Mouse (Mus musculus) myocyte (in vitro differentiated cells): Measurements from ENCODE around the gene Atp5b. TPM values are rescaled to one million over a fixed set of nuclear protein-coding genes. Genes with fewer than 3 reads are reported as not detected.
"Not testable (repeated sequence)": the region's sequence is repeated elsewhere in the genome, so short reads cannot be mapped to it uniquely, and the experiment has no call there.

ENCODE experiments used
- H3K27me3 ChIP-seq: one replicate; pipeline ENCODE4 v1.6.1; 2011; ENCODE audit not compliant: control insufficient read depth, insufficient read depth, insufficient read length
- H3K36me3 ChIP-seq: one replicate; pipeline ENCODE4 v1.6.1; 2011; ENCODE audit not compliant: control insufficient read depth, insufficient read depth
- H3K4me2 ChIP-seq: one replicate; pipeline ENCODE4 v1.6.1; 2011; ENCODE audit warnings: low read depth, control low read depth
- H3K4me3 ChIP-seq: one replicate; pipeline ENCODE4 v1.5.1; 2011; ENCODE audit warnings: mild to moderate bottlenecking, control low read depth, moderate library complexity
- H3K79me2 ChIP-seq: one replicate; pipeline ENCODE4 v1.6.1; 2011; ENCODE audit not compliant: control insufficient read depth, insufficient read depth
- H3ac ChIP-seq: one replicate; pipeline ENCODE4 v1.6.1; 2011; ENCODE audit not compliant: control insufficient read depth, insufficient read length
- CEBPB ChIP-seq: IDR thresholded peaks from 2 replicates; pipeline ENCODE4 v1.6.1; 2011; ENCODE audit warnings: mild to moderate bottlenecking, moderate library complexity; ENCODE audit not compliant: poor library complexity, insufficient read depth, severe bottlenecking
- E2F4 ChIP-seq: IDR thresholded peaks from one replicate; pipeline ENCODE4 v1.6.1; 2011; ENCODE audit warnings: mild to moderate bottlenecking, control low read depth, moderate library complexity; ENCODE audit not compliant: insufficient read depth
- MAX ChIP-seq: IDR thresholded peaks from one replicate; pipeline ENCODE4 v1.6.1; 2011; ENCODE audit warnings: low read depth, mild to moderate bottlenecking, control low read depth
- MYOD1 ChIP-seq, 3 experiments: IDR thresholded peaks; one replicate each; pipeline ENCODE4 v1.6.1; 2011; ENCODE audit warnings: control low read depth in 2 of 3, low read depth in 2 of 3, mild to moderate bottlenecking in 2 of 3, moderate library complexity in 1 of 3; ENCODE audit not compliant: insufficient read length in 2 of 3, control insufficient read depth in 1 of 3
- MYOG ChIP-seq, 3 experiments: IDR thresholded peaks; one replicate each; pipeline ENCODE4 v1.6.1; 2011; ENCODE audit warnings: control low read depth in 2 of 3, low read depth in 2 of 3, mild to moderate bottlenecking in 2 of 3; ENCODE audit not compliant: insufficient read length in 2 of 3, control insufficient read depth in 1 of 3, insufficient read depth in 1 of 3
- POLR2A ChIP-seq: IDR thresholded peaks from one replicate; pipeline ENCODE4 v1.6.1; 2011; ENCODE audit warnings: low read depth, mild to moderate bottlenecking, control low read depth, moderate library complexity; ENCODE audit not compliant: insufficient read length
- POLR2AphosphoS2 ChIP-seq: IDR thresholded peaks from one replicate; pipeline ENCODE4 v1.6.1; 2011; ENCODE audit warnings: low read depth, control low read depth; ENCODE audit not compliant: insufficient read length
- REST ChIP-seq: IDR thresholded peaks from one replicate; pipeline ENCODE4 v1.6.1; 2011; ENCODE audit warnings: mild to moderate bottlenecking, control low read depth, moderate library complexity; ENCODE audit not compliant: insufficient read depth, insufficient read length
- SRF ChIP-seq: IDR thresholded peaks from one replicate; pipeline ENCODE4 v1.6.1; 2011; ENCODE audit warnings: low read depth; ENCODE audit not compliant: control insufficient read depth, insufficient read length
- TCF12 ChIP-seq: IDR thresholded peaks from one replicate; pipeline ENCODE4 v1.6.1; 2011; ENCODE audit warnings: mild to moderate bottlenecking, control low read depth; ENCODE audit not compliant: poor library complexity, insufficient read depth, severe bottlenecking
- TCF3 ChIP-seq: IDR thresholded peaks from one replicate; pipeline ENCODE4 v1.6.1; 2011; ENCODE audit warnings: low read depth, control low read depth; ENCODE audit not compliant: insufficient read length
- USF1 ChIP-seq: IDR thresholded peaks from one replicate; pipeline ENCODE4 v1.6.1; 2011; ENCODE audit warnings: low read depth, mild to moderate bottlenecking, control low read depth, moderate library complexity
- polyA plus RNA-seq: library from polyadenylated mRNA; unstranded; fragments of >200 nt; fragmentation: generic; extraction: Trizol; gene quantifications from one replicate; pipeline ENCODE4 v1.2.1, GENCODE M21; 2012; ENCODE audit warnings: missing spikeins

Gene Atp5b
- polyA plus RNA-seq, 1 experiment, result 3,270 TPM

DNA sequence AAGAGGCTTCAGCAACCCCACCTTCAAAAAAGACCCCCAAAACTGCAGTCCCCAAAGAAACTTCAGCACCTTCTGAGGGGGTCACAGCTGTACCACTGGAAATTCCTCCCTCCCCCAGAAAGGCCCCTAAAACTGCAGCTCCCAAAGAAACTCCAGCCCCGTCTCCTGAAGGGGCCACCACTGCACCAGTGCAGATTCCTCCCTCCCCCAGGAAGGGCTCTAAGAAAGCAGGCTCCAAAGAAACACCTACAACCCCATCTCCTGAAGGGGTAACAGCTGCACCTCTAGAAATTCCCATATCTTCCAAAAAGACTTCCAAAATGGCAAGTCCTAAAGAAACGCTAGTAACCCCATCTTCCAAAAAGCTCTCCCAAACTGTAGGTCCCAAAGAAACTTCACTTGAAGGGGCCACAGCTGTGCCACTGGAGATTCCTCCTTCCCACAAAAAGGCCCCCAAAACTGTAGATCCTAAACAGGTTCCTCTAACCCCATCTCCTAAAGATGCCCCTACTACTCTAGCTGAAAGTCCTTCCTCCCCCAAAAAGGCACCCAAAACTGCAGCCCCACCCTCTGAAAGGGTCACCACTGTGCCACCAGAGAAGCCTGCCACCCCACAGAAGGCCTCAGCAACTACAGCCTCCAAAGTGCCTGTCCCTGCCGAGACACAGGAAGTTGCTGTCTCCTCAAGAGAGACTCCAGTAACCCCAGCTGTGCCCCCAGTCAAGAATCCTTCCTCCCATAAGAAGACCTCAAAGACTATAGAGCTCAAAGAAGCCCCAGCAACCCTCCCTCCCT lies 39.8 kb upstream of the Atp5b start:
- TF ChIP-seq E2F4, result no peak
- TF ChIP-seq POLR2A, result no peak
- TF ChIP-seq MYOD1 (IDR thresholded peaks at IDR 0.05; ENCODE audit: control insufficient read depth in 1 of 3, insufficient read length in 2 of 3, low read depth in 2 of 3), result no peak
- TF ChIP-seq TCF12, result no peak
- no peak for TF ChIP-seq SRF
- TF ChIP-seq MAX, result no peak
- TF ChIP-seq CEBPB, result no peak
- TF ChIP-seq TCF3, result no peak
- no peak for TF ChIP-seq POLR2AphosphoS2
- no peak for TF ChIP-seq MYOG (IDR thresholded peaks at IDR 0.05; ENCODE audit: control insufficient read depth in 1 of 3, insufficient read depth in 1 of 3, insufficient read length in 2 of 3, low read depth in 2 of 3)
- no peak for TF ChIP-seq REST
- no peak for TF ChIP-seq USF1
- H3K36me3 ChIP-seq, result peaks cover 46% of the 10 kb centered on the region
- H3K4me3 ChIP-seq, result no peak overlapping the region
- H3K4me2 ChIP-seq, result no peak overlapping the region
- H3K27me3 ChIP-seq, result no peaks in the 10 kb centered on the region
- H3ac ChIP-seq, result no peak overlapping the region
- peaks cover 82% of the 10 kb centered on the region for H3K79me2 ChIP-seq

GRCm38 (mm10) chr10:128048157-128048556 lies 34.9 kb upstream of the Atp5b start:
- Histone ChIP-seq H3K36me3 (peaks cover 66% of the 10 kb centered on the region), H3K4me3 (no peak overlapping the region), H3K4me2 (no peak overlapping the region), H3K79me2 (peaks cover 33% of the 10 kb centered on the region), H3K27me3 (no peaks in the 10 kb centered on the region), H3ac (no peak overlapping the region)
- no peak for TF ChIP-seq MAX
- no peak for TF ChIP-seq TCF3
- TF ChIP-seq CEBPB, result no peak
- no peak for TF ChIP-seq MYOD1 (IDR thresholded peaks at IDR 0.05; ENCODE audit: control insufficient read depth in 1 of 3, insufficient read length in 2 of 3, low read depth in 2 of 3)
- no peak for TF ChIP-seq TCF12
- no peak for TF ChIP-seq REST
- no peak for TF ChIP-seq USF1
- no peak for TF ChIP-seq E2F4
- TF ChIP-seq SRF, result no peak
- TF ChIP-seq POLR2AphosphoS2, result no peak
- no peak for TF ChIP-seq POLR2A

DNA sequence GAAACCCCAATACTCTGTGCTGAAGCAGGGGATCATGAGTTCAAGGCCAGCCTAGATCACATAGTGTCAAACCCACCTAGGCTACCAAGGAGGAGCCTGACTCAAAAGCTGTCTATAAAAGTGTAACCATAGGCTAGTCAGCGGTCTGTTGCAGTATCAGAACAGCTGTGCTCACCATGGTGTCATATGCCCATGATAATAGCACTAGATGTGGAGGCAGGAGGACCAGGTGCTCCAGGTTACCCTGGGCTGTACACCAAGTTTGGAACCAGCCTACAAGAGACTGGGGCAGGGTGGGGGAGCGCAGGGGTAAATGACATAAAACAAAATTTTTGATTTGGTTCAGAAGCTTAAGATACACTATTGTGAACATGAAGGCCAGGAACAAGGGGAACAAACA lies 33.3 kb upstream of the Atp5b start:
- Histone ChIP-seq H3K27me3 (no peaks in the 10 kb centered on the region), H3K4me2 (no peak overlapping the region), H3K79me2 (peaks cover 17% of the 10 kb centered on the region), H3K4me3 (no peak overlapping the region), H3ac (no peak overlapping the region), H3K36me3 (peaks cover 55% of the 10 kb centered on the region)
- no peak for TF ChIP-seq POLR2A
- peak; percentile 78 for TF ChIP-seq POLR2AphosphoS2
- no peak for TF ChIP-seq TCF3
- no peak for TF ChIP-seq USF1

DNA sequence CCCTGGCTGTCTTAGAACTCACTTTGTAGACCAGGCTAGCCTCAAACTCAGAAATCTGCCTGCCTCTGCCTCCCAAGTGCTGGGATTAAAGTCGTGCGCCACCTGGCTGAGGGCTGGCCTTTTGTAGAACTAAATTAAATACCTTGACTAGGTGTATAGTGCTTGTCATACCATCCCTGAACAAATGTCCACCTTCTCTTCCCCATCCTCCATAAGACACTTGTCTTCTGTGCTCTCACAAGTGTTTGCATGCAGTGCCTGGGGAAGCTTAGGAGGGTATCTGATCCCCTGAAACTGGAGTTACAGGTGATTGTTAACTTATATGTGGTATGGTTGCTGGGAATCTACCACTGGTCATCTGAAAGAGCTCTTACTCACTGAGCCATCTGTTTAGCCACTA lies 32.7 kb upstream of the Atp5b start:
- Histone ChIP-seq H3ac (no peak overlapping the region), H3K27me3 (no peaks in the 10 kb centered on the region), H3K79me2 (peaks cover 11% of the 10 kb centered on the region), H3K36me3 (peaks cover 49% of the 10 kb centered on the region), H3K4me3 (no peak overlapping the region), H3K4me2 (no peak overlapping the region)
- TF ChIP-seq TCF3 (no peak), POLR2AphosphoS2 (peak; percentile 6)

- peaks cover 37% of the 10 kb centered on the region for H3K36me3 ChIP-seq
- no peak overlapping the region for H3K4me3 ChIP-seq
- no peaks in the 10 kb centered on the region for H3K27me3 ChIP-seq
- TF ChIP-seq CEBPB, result no peak
- TF ChIP-seq POLR2AphosphoS2, result peak; percentile 52
- no peaks in the 10 kb centered on the region for H3K79me2 ChIP-seq
- H3K4me2 ChIP-seq, result no peak overlapping the region
- no peak overlapping the region for H3ac ChIP-seq
Observed at GRCm38 (mm10) chr10:128051589-128051988, 31.5 kb upstream of the Atp5b start.

GRCm38 (mm10) chr10:128052136-128052535 lies 30.9 kb upstream of the Atp5b start:
- H3K4me2 ChIP-seq, H3K79me2 ChIP-seq, H3K27me3 ChIP-seq, H3ac ChIP-seq, H3K4me3 ChIP-seq: not testable (repeated sequence)
- H3K36me3 ChIP-seq, result peaks cover 33% of the 10 kb centered on the region
